Mouse (Mus musculus) frontal cortex, adult 2 months (tissue): ENCODE measurements around the gene Agap2. TPM values are rescaled to one million over a fixed set of nuclear protein-coding genes. Genes with fewer than 3 reads are reported as not detected.

Experiments
- DNase-seq, 2 experiments: peaks; one replicate each; pipeline ENCODE4 v3.0.0; 2022; ENCODE audit warnings: low spot score in 1 of 2; ENCODE audit errors: extremely low spot score in 1 of 2
- polyA plus RNA-seq: library from polyadenylated mRNA; depleted of rRNA; stranded (reverse); fragments of >200 nt; gene quantifications from 2 replicates; pipeline ENCODE4 v1.2.3, GENCODE M21; 2012

Agap2 gene
- polyA plus RNA-seq, 1 experiment, result 450 TPM

- no peak for DNase-seq
These were observed 567 bp downstream of the Agap2 start for GRCm38 (mm10) chr10:127075651-127076050.

- DNase-seq, result no peak
These were observed 998 bp downstream of the Agap2 start for GRCm38 (mm10) chr10:127076082-127076481.

GRCm38 (mm10) chr10:127077515-127077914 lies 2.4 kb downstream of the Agap2 start:
- peak in 1 of 2 experiments; percentile 71 for DNase-seq

GRCm38 (mm10) chr10:127078001-127078676 lies 3.1 kb downstream of the Agap2 start:
- DNase-seq, result peak in 1 of 2 experiments; percentile 85

GRCm38 (mm10) chr10:127078677-127079575 lies 3.8 kb downstream of the Agap2 start:
- peak in 1 of 2 experiments; percentile 90 for DNase-seq

GRCm38 (mm10) chr10:127079665-127080391 lies 4.7 kb downstream of the Agap2 start:
- no peak for DNase-seq

GRCm38 (mm10) chr10:127080901-127081780 lies 6.1 kb downstream of the Agap2 start:
- DNase-seq, result peak in 1 of 2 experiments; percentile 79

- peak in 1 of 2 experiments; percentile 65 for DNase-seq
These were observed 7.0 kb downstream of the Agap2 start for GRCm38 (mm10) chr10:127081996-127082620.

GRCm38 (mm10) chr10:127083292-127083914 lies 8.3 kb downstream of the Agap2 start:
- DNase-seq, result no peak

- DNase-seq, result no peak
These were observed 8.8 kb downstream of the Agap2 start for GRCm38 (mm10) chr10:127083915-127084306.

- no peak for DNase-seq
These were observed 10.0 kb downstream of the Agap2 start for GRCm38 (mm10) chr10:127085052-127085451.

- DNase-seq, result no peak
These were observed 10.5 kb downstream of the Agap2 start for GRCm38 (mm10) chr10:127085633-127086032.

GRCm38 (mm10) chr10:127090560-127091411 lies 15.7 kb downstream of the Agap2 start:
- DNase-seq, result no peak

GRCm38 (mm10) chr10:127091507-127092396 lies 16.7 kb downstream of the Agap2 start:
- no peak for DNase-seq

- no peak for DNase-seq
These were observed 17.7 kb downstream of the Agap2 start for GRCm38 (mm10) chr10:127092742-127093141.

GRCm38 (mm10) chr10:127094382-127094802 lies 19.3 kb downstream of the Agap2 start:
- no peak for DNase-seq

GRCm38 (mm10) chr10:127098514-127098913 lies 23.4 kb downstream of the Agap2 start:
- DNase-seq, result no peak
